Mouse (Mus musculus): ENCODE results near the gene Dpysl5. TPM values are rescaled to one million over a fixed set of nuclear protein-coding genes. Genes with fewer than 3 reads are reported as not detected.

Gene Dpysl5
- total RNA-seq, 2 experiments from 2014 or later, result 0.98 to 2.9 TPM

GRCm38 (mm10) chr5:30822689-30823088, 111.3 kb downstream of the Dpysl5 start:
- TF ChIP-seq CTCF (IDR thresholded peaks at IDR 0.05), result no peak
- intact Hi-C loops (cut with DNase I), result no loop called here
- no peak overlapping the region for H3K4me3 ChIP-seq
- H3K27ac ChIP-seq, result peak overlapping the region; percentile 78
- peak; percentile 53 for DNase-seq

GRCm38 (mm10) chr5:30823091-30823490, 111.7 kb downstream of the Dpysl5 start:
- intact Hi-C loops (cut with DNase I), result no loop called here
- Histone ChIP-seq H3K4me3 (no peak overlapping the region), H3K27ac (peak overlapping the region; percentile 78)
- no peak for TF ChIP-seq CTCF (IDR thresholded peaks at IDR 0.05)
- DNase-seq, result peak; percentile 38

- intact Hi-C loops (cut with DNase I), result no loop called here
- DNase-seq, result no peak
- no peak for TF ChIP-seq CTCF (IDR thresholded peaks at IDR 0.05)
- no peak overlapping the region for H3K4me3 ChIP-seq
- peak overlapping the region; percentile 76 for H3K27ac ChIP-seq
Measured at GRCm38 (mm10) chr5:30824124-30824988, 113.0 kb downstream of the Dpysl5 start.

- H3K27ac ChIP-seq, result peak overlapping the region; percentile 76
- no peak overlapping the region for H3K4me3 ChIP-seq
- DNase-seq, result peak; percentile 75
- no peak for TF ChIP-seq CTCF (IDR thresholded peaks at IDR 0.05)
- intact Hi-C loops (cut with DNase I), result no loop called here
Measured at GRCm38 (mm10) chr5:30825166-30825565, 113.8 kb downstream of the Dpysl5 start.

GRCm38 (mm10) chr5:30825821-30826220, 114.5 kb downstream of the Dpysl5 start:
- H3K27ac ChIP-seq, result peak overlapping the region; percentile 76
- no peak for TF ChIP-seq CTCF (IDR thresholded peaks at IDR 0.05)
- no peak overlapping the region for H3K4me3 ChIP-seq
- DNase-seq, result no peak
- intact Hi-C loops (cut with DNase I), result no loop called here

GRCm38 (mm10) chr5:30833416-30833815, 122.1 kb downstream of the Dpysl5 start:
- Histone ChIP-seq H3K4me3 (no peak overlapping the region), H3K27ac (no peak overlapping the region)
- no peak for TF ChIP-seq CTCF (IDR thresholded peaks at IDR 0.05)
- intact Hi-C loops (cut with DNase I), result no loop called here
- no peak for DNase-seq

- Histone ChIP-seq H3K27ac (no peak overlapping the region), H3K4me3 (no peak overlapping the region)
- no peak for DNase-seq
- TF ChIP-seq CTCF (IDR thresholded peaks at IDR 0.05), result no peak
- intact Hi-C loops (cut with DNase I), result no loop called here
Measured at GRCm38 (mm10) chr5:30839731-30840130, 128.4 kb downstream of the Dpysl5 start.

- DNase-seq, result no peak
- Histone ChIP-seq H3K27ac (no peak overlapping the region), H3K4me3 (no peak overlapping the region)
- no peak for TF ChIP-seq CTCF (IDR thresholded peaks at IDR 0.05)
- intact Hi-C loops (cut with DNase I), result no loop called here
Measured at GRCm38 (mm10) chr5:30841896-30842295, 130.5 kb downstream of the Dpysl5 start.

Other genes with a start within 250 kb of the Dpysl5 start
- under 1 TPM; 0.10 to 0.14 TPM for gene Otof, start 249.6 kb upstream of the Dpysl5 start, total RNA-seq (2021)
- not detected for gene 1700001C02Rik, start 245.5 kb upstream of the Dpysl5 start, total RNA-seq (2021)
- not detected for gene Cib4, start 165.7 kb upstream of the Dpysl5 start, total RNA-seq (2021)
- gene Kcnk3, start 123.4 kb upstream of the Dpysl5 start, total RNA-seq (2021), result under 1 TPM; 0.26 to 0.33 TPM
- gene Slc35f6, start 63.6 kb upstream of the Dpysl5 start, total RNA-seq (2021), result 10 to 100 TPM; 12.7 to 14.2 TPM
- 1 to 10 TPM; 1.2 to 3.6 TPM for gene Cenpa, start 44.8 kb upstream of the Dpysl5 start, total RNA-seq (2021)
- 10 to 100 TPM; 72.0 to 90.4 TPM for gene Mapre3, start 103.1 kb downstream of the Dpysl5 start, total RNA-seq (2021)
- 10 to 100 TPM; 28.8 to 31.2 TPM for gene Tmem214, start 156.4 kb downstream of the Dpysl5 start, total RNA-seq (2021)
- gene Agbl5, start 177.1 kb downstream of the Dpysl5 start, total RNA-seq (2021), result 1 to 10 TPM; 1.6 to 2.3 TPM
- 100 to 1,000 TPM; 103 to 121 TPM for gene Ost4, start 196.2 kb downstream of the Dpysl5 start, total RNA-seq (2021)
- 1 to 10 TPM; 2.7 to 7.7 TPM for gene Emilin1, start 201.8 kb downstream of the Dpysl5 start, total RNA-seq (2021)
- gene Khk, start 209.9 kb downstream of the Dpysl5 start, total RNA-seq (2021), result 10 to 100 TPM; 29.2 to 30.8 TPM
- 1 to 10 TPM; 2.0 to 2.9 TPM for gene Cgref1, start 234.0 kb downstream of the Dpysl5 start, total RNA-seq (2021)
- gene Preb, start 248.8 kb downstream of the Dpysl5 start, total RNA-seq (2021), result 10 to 100 TPM; 76.5 to 83.6 TPM